Mouse (Mus musculus): Measurements from ENCODE around the gene Tigd4.
A peak's percentile ranks its signal among the peaks of the same experiment; 100 is the strongest.
"Not testable (repeated sequence)": the region's sequence is repeated elsewhere in the genome, so short reads cannot be mapped to it uniquely, and the experiment has no call there.

The Tigd4 gene

GRCm38 (mm10) chr3:84593274-84593673 lies at the start of gene Tigd4:
TSS of gene Tigd4 (plus strand) at chr3:84593574.
- no peak for DNase-seq

GRCm38 (mm10) chr3:84547177-84547576 lies 46.2 kb upstream of the Tigd4 start:
- DNase-seq, result no peak

- DNase-seq, result no peak
These were observed 37.6 kb upstream of the Tigd4 start for GRCm38 (mm10) chr3:84555780-84556179.

GRCm38 (mm10) chr3:84558301-84558700 lies 35.1 kb upstream of the Tigd4 start:
- no peak for DNase-seq

- DNase-seq, result not testable (repeated sequence)
These were observed 30.5 kb upstream of the Tigd4 start for GRCm38 (mm10) chr3:84562911-84563310.

GRCm38 (mm10) chr3:84563415-84563814 lies 30.0 kb upstream of the Tigd4 start:
- no peak for DNase-seq

GRCm38 (mm10) chr3:84568540-84568939 lies 24.8 kb upstream of the Tigd4 start:
- no peak for DNase-seq

- DNase-seq, result no peak
These were observed 23.8 kb upstream of the Tigd4 start for GRCm38 (mm10) chr3:84569587-84569986.

- DNase-seq, result no peak
These were observed 22.9 kb upstream of the Tigd4 start for GRCm38 (mm10) chr3:84570501-84570900.

GRCm38 (mm10) chr3:84580716-84581115 lies 12.7 kb upstream of the Tigd4 start:
- DNase-seq, result no peak

- no peak for DNase-seq
These were observed 11.7 kb upstream of the Tigd4 start for GRCm38 (mm10) chr3:84581696-84582022.

GRCm38 (mm10) chr3:84582023-84582912 lies 11.1 kb upstream of the Tigd4 start, which contains the start of gene Arfip1:
TSS of gene Arfip1 (minus strand) at chr3:84582625.
- peak; percentile 96 to 98 for DNase-seq

- no peak for DNase-seq
These were observed 10.5 kb upstream of the Tigd4 start for GRCm38 (mm10) chr3:84582913-84583276.

GRCm38 (mm10) chr3:84586736-84587135 lies 6.6 kb upstream of the Tigd4 start:
- DNase-seq, result no peak

- DNase-seq, result no peak
These were observed 1.7 kb downstream of the Tigd4 start for GRCm38 (mm10) chr3:84594894-84595676.

GRCm38 (mm10) chr3:84595677-84596234 lies 2.4 kb downstream of the Tigd4 start:
- no peak for DNase-seq

GRCm38 (mm10) chr3:84597996-84598734 lies 4.8 kb downstream of the Tigd4 start:
- DNase-seq, result peak; percentile 64 to 78

- no peak for DNase-seq
These were observed 5.4 kb downstream of the Tigd4 start for GRCm38 (mm10) chr3:84598756-84599155.

- peak in 1 of 2 experiments; percentile 43 for DNase-seq
These were observed 8.6 kb downstream of the Tigd4 start for GRCm38 (mm10) chr3:84601870-84602495.

GRCm38 (mm10) chr3:84602759-84603158 lies 9.4 kb downstream of the Tigd4 start:
- no peak for DNase-seq

- DNase-seq, result no peak
These were observed 9.8 kb downstream of the Tigd4 start for GRCm38 (mm10) chr3:84603212-84603611.

- DNase-seq, result no peak
These were observed 16.9 kb downstream of the Tigd4 start for GRCm38 (mm10) chr3:84610183-84610710.

All from lung, adult 18-20 months (tissue).